Mouse (Mus musculus) neural tube, embryonic 15.5 days (tissue): ENCODE data around the gene Gm49711. TPM values are rescaled to one million over a fixed set of nuclear protein-coding genes. Genes with fewer than 3 reads are reported as not detected.

Experiments
- ATAC-seq: fragments of 200-750 bp; cut with Nextera tagmentation; 2 replicates; pipeline ENCODE4 v1.8.0; 2017; ENCODE audit warnings: mild to moderate bottlenecking, moderate TSS enrichment, moderate library complexity; ENCODE audit not compliant: low FRiP score
- H3K27ac ChIP-seq: fragments of 300-500 bp; sonication (generic); replicated peaks from 2 replicates; pipeline ENCODE4 v1.5.1; 2015; ENCODE audit warnings: mild to moderate bottlenecking, inconsistent platforms
- H3K27me3 ChIP-seq: fragments of 300-500 bp; sonication (generic); replicated peaks from 2 replicates; pipeline ENCODE4 v1.6.1; 2015; ENCODE audit warnings: inconsistent platforms
- H3K36me3 ChIP-seq: fragments of 300-500 bp; sonication (generic); 2 replicates; pipeline ENCODE4 v1.6.1; 2015; ENCODE audit warnings: inconsistent platforms
- H3K4me1 ChIP-seq: fragments of 300-500 bp; sonication (generic); 2 replicates; pipeline ENCODE4 v1.6.1; 2015; ENCODE audit warnings: inconsistent platforms
- H3K4me2 ChIP-seq: fragments of 300-500 bp; sonication (generic); 2 replicates; pipeline ENCODE4 v1.6.1; 2015; ENCODE audit warnings: inconsistent platforms, mild to moderate bottlenecking, moderate library complexity
- H3K4me3 ChIP-seq: fragments of 300-500 bp; sonication (generic); replicated peaks from 2 replicates; pipeline ENCODE4 v1.5.1; 2015; ENCODE audit warnings: mild to moderate bottlenecking, inconsistent platforms
- H3K9ac ChIP-seq: fragments of 300-500 bp; sonication (generic); replicated peaks from 2 replicates; pipeline ENCODE4 v1.6.1; 2015; ENCODE audit warnings: mild to moderate bottlenecking, inconsistent platforms
- H3K9me3 ChIP-seq: fragments of 300-500 bp; sonication (generic); replicated peaks from 2 replicates; pipeline ENCODE4 v1.6.1; 2016; ENCODE audit warnings: inconsistent platforms
- WGBS: fragments of 180-500 bp; shearing (Covaris S2); methylation state at CpG from one replicate; pipeline ENCODE4 v1.1.7; 2015; ENCODE audit warnings: mixed read lengths; 5-methylcytosine and 5-hydroxymethylcytosine counted together
- polyA plus RNA-seq: library from polyadenylated mRNA; unstranded; fragments of >200 nt; fragmentation: Nextera tagmentation; extraction: Ambion mirVana; gene quantifications from 2 replicates; pipeline ENCODE4 v1.2.1, GENCODE M21; 2015

Gene Gm49711
- 0.55 and 0.60 TPM in 2 replicates for polyA plus RNA-seq

- peak within 1 kb of the TSS; percentile 92 for H3K27ac ChIP-seq
- H3K4me2 ChIP-seq = peak within 1 kb of the TSS; percentile 83
- peak within 1 kb of the TSS; percentile 95 for H3K4me3 ChIP-seq
- H3K36me3 ChIP-seq = peaks cover 17% of the 10 kb centered on the region
- H3K9me3 ChIP-seq = no peaks in the 10 kb centered on the region
- no peaks in the 10 kb centered on the region for H3K27me3 ChIP-seq
- peak within 1 kb of the TSS; percentile 82 for H3K9ac ChIP-seq
- WGBS = under 1% methylated on average over 88 of the region's 99 CpGs
- ATAC-seq = peak; percentile 94
- peaks cover 37% of the 10 kb centered on the region for H3K4me1 ChIP-seq
Observed at GRCm38 (mm10) chr16:92057852-92058643, at the start of gene Gm49711, which contains the start of the genes Mrps6 and Slc5a3. Gene Gm49711 (plus strand): TSS chr16:92058316. Gene Mrps6 (plus strand): TSS chr16:92058270. Gene Slc5a3 (plus strand): TSS chr16:92058322.

- Histone ChIP-seq H3K27ac (no peak overlapping the region), H3K9ac (no peak overlapping the region), H3K9me3 (no peaks in the 10 kb centered on the region), H3K4me1 (no peaks in the 10 kb centered on the region), H3K36me3 (no peaks in the 10 kb centered on the region), H3K4me2 (no peak overlapping the region), H3K4me3 (no peak overlapping the region), H3K27me3 (no peaks in the 10 kb centered on the region)
- no peak for ATAC-seq
- WGBS = 90% methylated on average over 2 of the region's 2 CpGs
Observed at GRCm38 (mm10) chr16:92009586-92009985, 48.5 kb upstream of the Gm49711 start.

- no peak for ATAC-seq
- Histone ChIP-seq H3K36me3 (no peaks in the 10 kb centered on the region), H3K4me3 (no peak overlapping the region), H3K9ac (no peak overlapping the region), H3K4me1 (peaks cover 12% of the 10 kb centered on the region), H3K27me3 (no peaks in the 10 kb centered on the region), H3K4me2 (no peak overlapping the region), H3K27ac (no peak overlapping the region), H3K9me3 (no peaks in the 10 kb centered on the region)
- WGBS = 92% methylated on average over 8 of the region's 8 CpGs
Observed at GRCm38 (mm10) chr16:92016792-92017191, 41.3 kb upstream of the Gm49711 start.

- Histone ChIP-seq H3K9ac (peak overlapping the region; percentile 31), H3K4me3 (peak overlapping the region; percentile 42), H3K9me3 (no peaks in the 10 kb centered on the region), H3K27me3 (no peaks in the 10 kb centered on the region), H3K36me3 (no peaks in the 10 kb centered on the region), H3K4me1 (peaks cover 12% of the 10 kb centered on the region), H3K4me2 (peak overlapping the region; percentile 67), H3K27ac (peak overlapping the region; percentile 75)
- peak; percentile 74 for ATAC-seq
- 5% methylated on average over 26 of the region's 26 CpGs for WGBS
Observed at GRCm38 (mm10) chr16:92019141-92020118, 38.7 kb upstream of the Gm49711 start.

- no peaks in the 10 kb centered on the region for H3K9me3 ChIP-seq
- no peak overlapping the region for H3K9ac ChIP-seq
- H3K4me3 ChIP-seq = no peak overlapping the region
- no peak overlapping the region for H3K27ac ChIP-seq
- no peaks in the 10 kb centered on the region for H3K36me3 ChIP-seq
- no peak overlapping the region for H3K4me2 ChIP-seq
- WGBS = 85% methylated on average over 12 of the region's 12 CpGs
- no peak for ATAC-seq
- H3K4me1 ChIP-seq = peaks cover 12% of the 10 kb centered on the region
- no peaks in the 10 kb centered on the region for H3K27me3 ChIP-seq
Observed at GRCm38 (mm10) chr16:92021656-92022400, 36.3 kb upstream of the Gm49711 start.

- ATAC-seq = no peak
- Histone ChIP-seq H3K9ac (no peak overlapping the region), H3K36me3 (no peaks in the 10 kb centered on the region), H3K4me1 (peaks cover 12% of the 10 kb centered on the region), H3K27ac (no peak overlapping the region), H3K9me3 (no peaks in the 10 kb centered on the region), H3K4me2 (no peak overlapping the region), H3K4me3 (no peak overlapping the region), H3K27me3 (no peaks in the 10 kb centered on the region)
- WGBS = 77% methylated on average over 20 of the region's 20 CpGs
Observed at GRCm38 (mm10) chr16:92022494-92023283, 35.4 kb upstream of the Gm49711 start.

- Histone ChIP-seq H3K9ac (no peak overlapping the region), H3K4me2 (no peak overlapping the region), H3K27me3 (no peaks in the 10 kb centered on the region), H3K4me1 (no peaks in the 10 kb centered on the region), H3K9me3 (no peaks in the 10 kb centered on the region), H3K27ac (no peak overlapping the region), H3K36me3 (no peaks in the 10 kb centered on the region), H3K4me3 (no peak overlapping the region)
- ATAC-seq = no peak
- 83% methylated on average over 3 of the region's 3 CpGs for WGBS
Observed at GRCm38 (mm10) chr16:92033286-92033685, 24.8 kb upstream of the Gm49711 start.

- H3K4me3 ChIP-seq = no peak overlapping the region
- H3K36me3 ChIP-seq = no peaks in the 10 kb centered on the region
- H3K27ac ChIP-seq = no peak overlapping the region
- no peak overlapping the region for H3K9ac ChIP-seq
- no peaks in the 10 kb centered on the region for H3K9me3 ChIP-seq
- 80% methylated on average over 5 of the region's 5 CpGs for WGBS
- no peak for ATAC-seq
- H3K27me3 ChIP-seq = no peaks in the 10 kb centered on the region
- H3K4me1 ChIP-seq = no peaks in the 10 kb centered on the region
- no peak overlapping the region for H3K4me2 ChIP-seq
Observed at GRCm38 (mm10) chr16:92034676-92035075, 23.4 kb upstream of the Gm49711 start.

- 35% methylated on average over 8 of the region's 8 CpGs for WGBS
- Histone ChIP-seq H3K9ac (no peak overlapping the region), H3K4me1 (no peaks in the 10 kb centered on the region), H3K9me3 (no peaks in the 10 kb centered on the region), H3K4me2 (no peak overlapping the region), H3K36me3 (no peaks in the 10 kb centered on the region), H3K4me3 (no peak overlapping the region), H3K27me3 (no peaks in the 10 kb centered on the region), H3K27ac (no peak overlapping the region)
- ATAC-seq = no peak
Observed at GRCm38 (mm10) chr16:92036701-92037100, 21.4 kb upstream of the Gm49711 start.

GRCm38 (mm10) chr16:92037891-92038607, 20.1 kb upstream of the Gm49711 start:
- no peak overlapping the region for H3K4me3 ChIP-seq
- H3K4me2 ChIP-seq = no peak overlapping the region
- 88% methylated on average over 21 of the region's 21 CpGs for WGBS
- H3K4me1 ChIP-seq = no peaks in the 10 kb centered on the region
- no peak for ATAC-seq
- no peaks in the 10 kb centered on the region for H3K36me3 ChIP-seq
- H3K9ac ChIP-seq = no peak overlapping the region
- H3K27ac ChIP-seq = no peak overlapping the region
- H3K9me3 ChIP-seq = no peaks in the 10 kb centered on the region
- H3K27me3 ChIP-seq = no peaks in the 10 kb centered on the region
